Mouse (Mus musculus) megakaryocyte, embryonic 14.5 days (primary cell): ENCODE results near the gene Pard3.

ENCODE experiments used
- FLI1 ChIP-seq: IDR thresholded peaks from 2 replicates; pipeline ENCODE4 v1.6.1; 2012; ENCODE audit warnings: low read length, inconsistent platforms, mixed read lengths
- GATA1 ChIP-seq: IDR thresholded peaks from 3 replicates; pipeline ENCODE4 v1.6.1; 2012; ENCODE audit warnings: mixed read lengths, low read length, inconsistent platforms, borderline replicate concordance

DNA sequence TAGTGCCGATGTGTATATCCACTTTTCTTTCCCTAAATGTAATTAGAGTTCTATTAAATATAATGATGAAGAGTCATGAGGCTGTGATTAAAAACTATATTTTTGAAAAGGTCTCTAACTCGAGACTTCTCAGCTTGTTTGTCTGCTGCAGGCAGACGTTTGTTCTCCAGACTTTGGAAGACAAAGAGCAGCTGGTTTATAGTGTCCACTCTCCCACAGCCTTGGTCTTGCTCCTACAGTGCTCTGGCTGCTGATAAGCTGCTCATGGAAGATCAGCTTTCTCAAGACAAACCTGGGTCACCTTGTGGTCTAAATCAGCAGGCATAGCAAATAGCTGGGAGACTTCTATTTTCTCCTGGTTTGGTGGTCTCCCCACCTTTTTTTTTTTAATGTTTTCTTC is 198.7 kb downstream of the Pard3 start:
- TF ChIP-seq GATA1 (no peak), FLI1 (no peak)
